Mouse (Mus musculus) midbrain, embryonic 12.5 days (tissue): ENCODE measurements around the gene Treml2. TPM values are rescaled to one million over a fixed set of nuclear protein-coding genes. Genes with fewer than 3 reads are reported as not detected.
"Not testable (repeated sequence)": the region's sequence is repeated elsewhere in the genome, so short reads cannot be mapped to it uniquely, and the experiment has no call there.

Source experiments
- ATAC-seq: fragments of 200-750 bp; cut with Nextera tagmentation; 2 replicates; pipeline ENCODE4 v1.8.0; 2017; ENCODE audit warnings: low read depth, moderate TSS enrichment, moderate library complexity; ENCODE audit not compliant: low FRiP score
- H3K27ac ChIP-seq: fragments of 300-500 bp; sonication (generic); replicated peaks from 2 replicates; pipeline ENCODE4 v1.5.1; 2016; ENCODE audit warnings: mild to moderate bottlenecking
- H3K27me3 ChIP-seq: fragments of 300-500 bp; sonication (generic); 2 replicates; pipeline ENCODE4 v1.6.1; 2016; ENCODE audit warnings: mild to moderate bottlenecking
- H3K36me3 ChIP-seq: fragments of 300-500 bp; sonication (generic); 2 replicates; pipeline ENCODE4 v1.6.1; 2016
- H3K4me1 ChIP-seq: fragments of 300-500 bp; sonication (generic); 2 replicates; pipeline ENCODE4 v1.6.1; 2016
- H3K4me2 ChIP-seq: fragments of 300-500 bp; sonication (generic); replicated peaks from 2 replicates; pipeline ENCODE4 v1.6.1; 2016; ENCODE audit warnings: mild to moderate bottlenecking, moderate library complexity
- H3K4me3 ChIP-seq: fragments of 300-500 bp; sonication (generic); 2 replicates; pipeline ENCODE4 v1.5.1; 2016; ENCODE audit warnings: mild to moderate bottlenecking
- H3K9ac ChIP-seq: fragments of 300-500 bp; sonication (generic); replicated peaks from 2 replicates; pipeline ENCODE4 v1.6.1; 2016; ENCODE audit warnings: mild to moderate bottlenecking, moderate library complexity
- H3K9me3 ChIP-seq: fragments of 300-500 bp; sonication (generic); 2 replicates; pipeline ENCODE4 v1.6.1; 2016; ENCODE audit warnings: mild to moderate bottlenecking
- WGBS: fragments of 180-500 bp; shearing (Covaris S2); methylation state at CpG from one replicate; pipeline ENCODE4 v1.1.7; 2016; 5-methylcytosine and 5-hydroxymethylcytosine counted together
- polyA plus RNA-seq: library from polyadenylated mRNA; unstranded; fragments of >200 nt; fragmentation: Nextera tagmentation; extraction: Ambion mirVana; gene quantifications from 2 replicates; pipeline ENCODE4 v1.2.1, GENCODE M21; 2016

The Treml2 gene
- polyA plus RNA-seq, 1 experiment from 2014 or later, result 0.26 TPM

DNA sequence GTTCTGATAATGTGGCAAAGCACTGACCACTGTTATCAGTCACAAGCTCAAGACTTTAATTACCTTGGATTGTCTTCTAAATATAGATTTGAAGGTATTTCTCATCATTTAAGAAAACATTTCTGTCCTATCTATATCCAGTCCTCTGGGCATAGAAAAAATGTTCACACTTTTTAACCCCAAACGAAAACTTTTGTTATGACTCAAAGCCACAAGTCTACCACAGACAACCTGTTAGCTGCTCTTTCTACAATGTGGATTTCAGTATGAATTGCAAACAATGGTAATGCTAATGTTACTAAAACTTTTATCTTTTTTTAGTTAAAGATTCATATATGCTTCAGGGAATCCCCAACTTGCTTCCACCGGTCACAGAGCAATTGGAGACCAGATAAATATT, 33.2 kb downstream of the Treml2 start:
- Histone ChIP-seq H3K9ac (no peak overlapping the region), H3K4me2 (no peak overlapping the region), H3K9me3 (no peaks in the 10 kb centered on the region), H3K4me1 (no peaks in the 10 kb centered on the region), H3K27me3 (no peaks in the 10 kb centered on the region), H3K27ac (no peak overlapping the region), H3K4me3 (no peak overlapping the region), H3K36me3 (no peaks in the 10 kb centered on the region)
- ATAC-seq, result no peak
- WGBS, result 91% methylated on average over 2 of the region's 2 CpGs

DNA sequence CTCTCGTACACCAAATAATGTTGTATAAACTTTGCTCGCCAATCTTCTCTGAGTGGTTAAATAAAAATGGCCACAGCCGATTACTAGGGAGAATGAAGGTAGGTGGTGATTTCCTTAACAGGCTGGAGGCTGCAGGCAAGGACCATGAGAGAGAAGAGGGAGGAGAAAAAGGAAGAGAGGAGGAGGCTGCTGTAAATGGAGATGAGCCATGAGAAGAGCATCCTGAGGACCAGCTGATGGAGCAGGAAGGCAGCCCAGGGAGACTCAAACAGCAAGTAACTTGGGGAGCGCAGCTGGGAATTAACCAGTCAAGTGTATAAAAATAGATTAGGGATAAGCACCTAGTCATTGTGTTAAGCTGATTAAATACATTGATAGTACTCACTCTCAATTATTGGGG, 34.9 kb downstream of the Treml2 start:
- Histone ChIP-seq H3K4me3 (no peak overlapping the region), H3K9ac (no peak overlapping the region), H3K4me1 (no peaks in the 10 kb centered on the region), H3K27ac (no peak overlapping the region), H3K9me3 (no peaks in the 10 kb centered on the region), H3K27me3 (no peaks in the 10 kb centered on the region), H3K4me2 (no peak overlapping the region), H3K36me3 (no peaks in the 10 kb centered on the region)
- WGBS, result 81% methylated on average over 4 of the region's 4 CpGs
- ATAC-seq, result no peak

GRCm38 (mm10) chr17:48336857-48337256, 37.6 kb downstream of the Treml2 start:
- no peak overlapping the region for H3K27ac ChIP-seq
- no peaks in the 10 kb centered on the region for H3K9me3 ChIP-seq
- no peak overlapping the region for H3K4me3 ChIP-seq
- no peaks in the 10 kb centered on the region for H3K27me3 ChIP-seq
- ATAC-seq, result no peak
- 0 out of 2 replicates have a peak, but pooled peaks cover 3% of the 10 kb centered on the region for H3K4me1 ChIP-seq
- H3K36me3 ChIP-seq, result no peaks in the 10 kb centered on the region
- H3K4me2 ChIP-seq, result no peak overlapping the region
- WGBS, result under 1% methylated on average over 6 of the region's 6 CpGs
- no peak overlapping the region for H3K9ac ChIP-seq

DNA sequence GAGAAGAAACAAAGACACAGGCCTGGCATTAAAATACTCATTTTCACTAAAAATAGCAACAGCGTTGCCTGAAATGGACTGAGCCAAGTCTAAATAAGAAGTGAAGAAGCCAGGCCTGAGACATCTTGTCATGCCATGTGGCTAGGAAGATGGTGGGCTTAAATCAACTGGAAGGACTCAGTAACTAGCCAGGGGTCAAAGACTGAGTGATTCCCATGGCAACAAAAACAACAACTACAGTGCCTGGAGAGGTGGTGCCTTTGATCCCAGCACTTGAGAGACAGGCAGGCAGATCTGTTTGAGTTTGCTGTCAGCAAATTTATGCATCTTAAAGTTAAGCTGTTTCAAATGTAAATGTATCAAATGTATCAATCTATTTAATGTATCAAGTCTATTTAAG, 41.0 kb downstream of the Treml2 start:
- H3K36me3 ChIP-seq, result no peaks in the 10 kb centered on the region
- 82% methylated on average over 1 of the region's 1 CpGs for WGBS
- no peak overlapping the region for H3K9ac ChIP-seq
- no peak overlapping the region for H3K4me3 ChIP-seq
- H3K27ac ChIP-seq, result no peak overlapping the region
- H3K4me1 ChIP-seq, result 0 out of 2 replicates have a peak, but pooled peaks cover 3% of the 10 kb centered on the region
- H3K4me2 ChIP-seq, result no peak overlapping the region
- no peaks in the 10 kb centered on the region for H3K9me3 ChIP-seq
- no peak for ATAC-seq
- no peaks in the 10 kb centered on the region for H3K27me3 ChIP-seq

- no peak overlapping the region for H3K4me3 ChIP-seq
- H3K36me3 ChIP-seq, result no peaks in the 10 kb centered on the region
- 84% methylated on average over 3 of the region's 3 CpGs for WGBS
- no peak for ATAC-seq
- H3K4me2 ChIP-seq, result no peak overlapping the region
- H3K9ac ChIP-seq, result no peak overlapping the region
- no peaks in the 10 kb centered on the region for H3K27me3 ChIP-seq
- no peaks in the 10 kb centered on the region for H3K9me3 ChIP-seq
- H3K27ac ChIP-seq, result no peak overlapping the region
- 0 out of 2 replicates have a peak, but pooled peaks cover 3% of the 10 kb centered on the region for H3K4me1 ChIP-seq
Observed at GRCm38 (mm10) chr17:48341947-48342346, 42.6 kb downstream of the Treml2 start.

- Histone ChIP-seq H3K4me1 (0 out of 2 replicates have a peak, but pooled peaks cover 3% of the 10 kb centered on the region), H3K4me2 (no peak overlapping the region), H3K27me3 (no peaks in the 10 kb centered on the region), H3K9ac (no peak overlapping the region), H3K9me3 (no peaks in the 10 kb centered on the region), H3K27ac (no peak overlapping the region), H3K36me3 (no peaks in the 10 kb centered on the region), H3K4me3 (no peak overlapping the region)
- ATAC-seq, result no peak
- 92% methylated on average over 2 of the region's 2 CpGs for WGBS
Observed at GRCm38 (mm10) chr17:48343065-48343464, 43.8 kb downstream of the Treml2 start.

DNA sequence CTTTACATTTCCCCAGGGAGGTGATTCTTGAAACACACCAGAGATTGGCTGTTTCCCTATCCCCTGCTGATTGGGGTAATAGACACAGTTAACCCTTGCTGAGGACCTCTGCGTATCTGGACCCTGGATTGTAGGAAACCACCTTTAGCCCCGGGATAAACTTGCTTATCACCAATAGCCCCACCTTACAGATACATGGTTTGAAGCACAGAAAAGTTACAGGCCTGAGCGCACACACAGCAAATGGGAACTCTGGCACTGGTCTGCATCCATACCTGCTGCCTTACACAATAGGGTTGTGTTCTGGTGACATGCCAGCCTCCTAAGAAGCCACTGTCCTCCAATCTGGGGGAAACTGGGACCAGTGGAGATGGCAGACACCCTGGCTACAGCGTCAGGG, 46.5 kb downstream of the Treml2 start:
- no peak overlapping the region for H3K9ac ChIP-seq
- H3K9me3 ChIP-seq, result no peaks in the 10 kb centered on the region
- ATAC-seq, result no peak
- 87% methylated on average over 4 of the region's 4 CpGs for WGBS
- H3K4me2 ChIP-seq, result no peak overlapping the region
- H3K4me1 ChIP-seq, result no peaks in the 10 kb centered on the region
- no peak overlapping the region for H3K27ac ChIP-seq
- H3K4me3 ChIP-seq, result no peak overlapping the region
- no peaks in the 10 kb centered on the region for H3K36me3 ChIP-seq
- no peaks in the 10 kb centered on the region for H3K27me3 ChIP-seq

DNA sequence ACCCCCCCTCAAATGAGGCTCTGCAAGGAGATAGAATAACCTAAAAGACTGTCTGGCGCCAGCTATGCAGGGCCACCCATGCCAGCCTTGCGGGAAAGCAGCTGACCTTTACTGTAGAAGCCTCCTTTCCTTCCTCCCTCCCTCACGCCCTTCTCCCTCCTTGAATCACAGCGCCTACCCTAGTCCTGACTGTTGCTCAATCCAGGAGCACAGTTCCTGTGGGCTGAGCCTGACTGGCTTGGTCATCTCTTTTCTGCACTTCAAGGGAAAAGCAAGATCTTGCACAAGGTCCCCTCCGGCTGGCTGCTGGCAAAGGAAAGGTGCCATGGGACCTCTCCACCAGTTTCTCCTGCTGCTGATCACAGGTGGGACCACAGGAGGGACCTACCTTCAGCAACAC, 46.9 kb downstream of the Treml2 start, which contains the start of gene Trem2:
Gene Trem2, plus strand, starts transcription at position 171 of the 400 bp plus-strand sequence.
- ATAC-seq, result no peak
- no peaks in the 10 kb centered on the region for H3K27me3 ChIP-seq
- no peak within 1 kb of the TSS for H3K4me2 ChIP-seq
- no peaks in the 10 kb centered on the region for H3K4me1 ChIP-seq
- H3K36me3 ChIP-seq, result no peaks in the 10 kb centered on the region
- no peaks in the 10 kb centered on the region for H3K9me3 ChIP-seq
- H3K9ac ChIP-seq, result no peak within 1 kb of the TSS
- H3K4me3 ChIP-seq, result no peak within 1 kb of the TSS
- H3K27ac ChIP-seq, result no peak within 1 kb of the TSS
- WGBS, result 85% methylated on average over 5 of the region's 5 CpGs

DNA sequence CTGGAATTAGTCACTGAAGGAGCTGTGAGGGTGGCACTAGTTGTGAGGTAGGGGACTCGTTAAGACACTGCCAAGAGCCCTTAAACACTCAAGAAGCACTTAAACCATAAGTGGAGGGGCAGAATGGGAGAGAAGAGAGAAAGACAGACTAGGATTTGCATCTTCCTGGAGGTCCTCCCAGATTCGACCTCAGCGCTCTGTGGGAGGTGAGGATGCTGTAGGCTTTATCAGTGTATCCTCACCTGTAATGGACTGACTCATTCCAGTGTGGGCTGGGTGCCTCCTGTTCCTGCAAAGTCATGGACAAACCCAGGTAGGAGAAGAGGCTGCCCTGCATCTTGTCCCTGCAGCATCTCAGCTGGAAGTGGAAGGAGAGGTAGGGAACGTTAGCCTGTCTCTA, 47.5 kb downstream of the Treml2 start:
- H3K4me3 ChIP-seq, result no peak overlapping the region
- WGBS, result 69% methylated on average over 4 of the region's 4 CpGs
- no peaks in the 10 kb centered on the region for H3K9me3 ChIP-seq
- ATAC-seq, result no peak
- no peak overlapping the region for H3K4me2 ChIP-seq
- no peak overlapping the region for H3K9ac ChIP-seq
- no peaks in the 10 kb centered on the region for H3K4me1 ChIP-seq
- H3K27ac ChIP-seq, result no peak overlapping the region
- no peaks in the 10 kb centered on the region for H3K27me3 ChIP-seq
- H3K36me3 ChIP-seq, result no peaks in the 10 kb centered on the region

GRCm38 (mm10) chr17:48347287-48347686, 48.0 kb downstream of the Treml2 start:
- no peak for ATAC-seq
- H3K27me3 ChIP-seq, result no peaks in the 10 kb centered on the region
- H3K4me1 ChIP-seq, result no peaks in the 10 kb centered on the region
- no peaks in the 10 kb centered on the region for H3K36me3 ChIP-seq
- no peak overlapping the region for H3K4me3 ChIP-seq
- H3K9me3 ChIP-seq, result no peaks in the 10 kb centered on the region
- H3K4me2 ChIP-seq, result no peak overlapping the region
- H3K27ac ChIP-seq, result no peak overlapping the region
- no peak overlapping the region for H3K9ac ChIP-seq
- WGBS, result 75% methylated on average over 2 of the region's 2 CpGs

DNA sequence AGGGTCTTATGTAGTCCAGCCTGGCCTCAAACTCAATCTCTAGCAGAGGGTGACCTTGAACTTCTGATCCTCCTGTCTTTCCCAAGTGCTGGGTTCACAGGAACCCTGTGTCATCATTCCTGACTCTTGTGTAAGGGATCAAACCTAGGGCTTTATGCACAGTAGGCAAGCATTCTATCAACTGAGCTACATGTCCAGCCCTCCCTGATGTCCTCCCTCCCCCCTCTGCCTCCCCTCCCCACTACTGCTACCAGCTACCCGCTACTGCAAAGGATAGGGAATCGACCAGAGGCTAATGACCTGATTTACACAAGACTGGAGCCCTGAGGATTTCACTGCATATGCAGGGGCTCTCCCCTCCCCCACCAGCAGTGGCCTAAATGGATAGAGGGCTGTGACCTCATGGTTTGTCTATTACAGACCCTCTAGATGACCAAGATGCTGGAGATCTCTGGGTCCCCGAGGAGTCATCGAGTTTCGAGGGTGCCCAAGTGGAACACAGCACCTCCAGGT, 51.4 kb downstream of the Treml2 start:
- Histone ChIP-seq H3K4me1 (no peaks in the 10 kb centered on the region), H3K4me3 (no peak overlapping the region), H3K9me3 (no peaks in the 10 kb centered on the region), H3K27me3 (no peaks in the 10 kb centered on the region), H3K36me3 (no peaks in the 10 kb centered on the region), H3K27ac (no peak overlapping the region), H3K4me2 (no peak overlapping the region), H3K9ac (no peak overlapping the region)
- no peak for ATAC-seq
- 68% methylated on average over 5 of the region's 5 CpGs for WGBS

- not testable (repeated sequence) for H3K4me2 ChIP-seq, H3K9me3 ChIP-seq, H3K4me1 ChIP-seq, ATAC-seq, H3K36me3 ChIP-seq, H3K27me3 ChIP-seq, H3K9ac ChIP-seq, H3K4me3 ChIP-seq, H3K27ac ChIP-seq
- WGBS, result 73% methylated on average over 7 of the region's 7 CpGs
Observed at GRCm38 (mm10) chr17:48352976-48353375, 53.7 kb downstream of the Treml2 start.

- no peak for ATAC-seq
- 95% methylated on average over 3 of the region's 3 CpGs for WGBS
Observed at GRCm38 (mm10) chr17:48355822-48356221, 56.5 kb downstream of the Treml2 start.

More at GRCm38 (mm10) chr17:48355822-48356221, 56.5 kb downstream of the Treml2 start:
- H3K4me3 ChIP-seq, result no peak overlapping the region
- no peaks in the 10 kb centered on the region for H3K9me3 ChIP-seq
- H3K27ac ChIP-seq, result no peak overlapping the region
- no peak overlapping the region for H3K4me2 ChIP-seq
- no peak overlapping the region for H3K9ac ChIP-seq
- no peaks in the 10 kb centered on the region for H3K36me3 ChIP-seq
- H3K4me1 ChIP-seq, result no peaks in the 10 kb centered on the region
- no peaks in the 10 kb centered on the region for H3K27me3 ChIP-seq
